Mouse (Mus musculus) neural tube, embryonic 13.5 days (tissue): ENCODE measurements around the gene Pfas. TPM values are rescaled to one million over a fixed set of nuclear protein-coding genes. Genes with fewer than 3 reads are reported as not detected.
"Not testable (repeated sequence)": the region's sequence is repeated elsewhere in the genome, so short reads cannot be mapped to it uniquely, and the experiment has no call there.

ENCODE experiments used
- ATAC-seq: fragments of 200-750 bp; cut with Nextera tagmentation; 2 replicates; pipeline ENCODE4 v1.8.0; 2017; ENCODE audit warnings: low read depth, mild to moderate bottlenecking, moderate TSS enrichment, moderate library complexity
- H3K27ac ChIP-seq: fragments of 300-500 bp; sonication (generic); replicated peaks from 2 replicates; pipeline ENCODE4 v1.5.1; 2015; ENCODE audit warnings: moderate library complexity, mild to moderate bottlenecking, inconsistent platforms
- H3K27me3 ChIP-seq: fragments of 300-500 bp; sonication (generic); 2 replicates; pipeline ENCODE4 v1.6.1; 2015; ENCODE audit warnings: mild to moderate bottlenecking, inconsistent platforms
- H3K36me3 ChIP-seq: fragments of 300-500 bp; sonication (generic); 2 replicates; pipeline ENCODE4 v1.6.1; 2015; ENCODE audit warnings: mild to moderate bottlenecking, inconsistent platforms
- H3K4me1 ChIP-seq: fragments of 300-500 bp; sonication (generic); replicated peaks from 2 replicates; pipeline ENCODE4 v1.6.1; 2015; ENCODE audit warnings: inconsistent platforms
- H3K4me2 ChIP-seq: fragments of 300-500 bp; sonication (generic); 2 replicates; pipeline ENCODE4 v1.6.1; 2015; ENCODE audit warnings: inconsistent platforms, mild to moderate bottlenecking, moderate library complexity
- H3K4me3 ChIP-seq: fragments of 300-500 bp; sonication (generic); 2 replicates; pipeline ENCODE4 v1.5.1; 2015; ENCODE audit warnings: mild to moderate bottlenecking, inconsistent platforms
- H3K9ac ChIP-seq: fragments of 300-500 bp; sonication (generic); 2 replicates; pipeline ENCODE4 v1.6.1; 2015; ENCODE audit warnings: moderate library complexity, mild to moderate bottlenecking, inconsistent platforms
- H3K9me3 ChIP-seq: fragments of 300-500 bp; sonication (generic); 2 replicates; pipeline ENCODE4 v1.6.1; 2016; ENCODE audit warnings: inconsistent platforms
- WGBS: fragments of 180-500 bp; shearing (Covaris S2); methylation state at CpG from one replicate; pipeline ENCODE4 v1.1.7; 2015; 5-methylcytosine and 5-hydroxymethylcytosine counted together
- polyA plus RNA-seq: library from polyadenylated mRNA; unstranded; fragments of >200 nt; fragmentation: Nextera tagmentation; extraction: Ambion mirVana; gene quantifications from 2 replicates; pipeline ENCODE4 v1.2.1, GENCODE M21; 2015

Pfas gene
- polyA plus RNA-seq, 1 experiment from 2014 or later: 19.1 TPM

DNA sequence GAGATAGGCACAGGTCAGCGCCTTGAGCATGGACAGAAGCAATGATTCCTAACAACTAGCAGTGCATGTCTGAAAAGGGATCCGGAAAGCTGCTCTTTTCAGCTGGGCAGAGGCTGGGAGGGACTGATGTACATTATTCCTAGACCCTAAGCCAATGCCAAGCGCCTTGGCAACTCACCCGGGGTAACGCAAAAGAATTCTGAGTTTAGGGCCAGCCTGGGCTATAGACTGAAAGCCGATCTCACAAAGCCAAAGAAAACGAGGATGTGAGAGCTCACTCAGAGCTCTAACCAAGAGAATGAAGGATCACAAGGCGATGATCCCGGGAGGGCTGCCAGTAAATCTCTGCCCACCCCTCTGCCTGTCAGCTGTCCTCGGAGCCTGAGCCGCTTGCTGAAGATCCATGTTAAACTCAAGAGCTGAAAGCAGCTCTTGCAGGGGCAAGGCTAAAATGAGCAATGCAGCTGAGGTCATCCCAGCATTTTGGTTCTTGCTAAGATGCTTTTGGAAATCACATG lies 20.8 kb downstream of the Pfas start:
- Histone ChIP-seq H3K4me1 (no peaks in the 10 kb centered on the region), H3K36me3 (peaks cover 62% of the 10 kb centered on the region), H3K4me3 (no peak overlapping the region), H3K4me2 (no peak overlapping the region), H3K9ac (no peak overlapping the region), H3K27me3 (no peaks in the 10 kb centered on the region), H3K27ac (no peak overlapping the region), H3K9me3 (no peaks in the 10 kb centered on the region)
- 80% methylated on average over 11 of the region's 11 CpGs for WGBS
- ATAC-seq: no peak

- 34% methylated on average over 4 of the region's 4 CpGs for WGBS
Observed at GRCm38 (mm10) chr11:68982639-68983369, 25.5 kb downstream of the Pfas start.

GRCm38 (mm10) chr11:68980919-68981318 lies 27.3 kb downstream of the Pfas start:
- no peaks in the 10 kb centered on the region for H3K27me3 ChIP-seq
- H3K4me1 ChIP-seq: no peaks in the 10 kb centered on the region
- no peak overlapping the region for H3K4me2 ChIP-seq
- H3K9me3 ChIP-seq: no peaks in the 10 kb centered on the region
- ATAC-seq: no peak
- H3K4me3 ChIP-seq: no peak overlapping the region
- H3K9ac ChIP-seq: 0 out of 2 replicates have a peak overlapping the region, but pooled peaks have one; percentile 13
- 79% methylated on average over 3 of the region's 3 CpGs for WGBS
- H3K27ac ChIP-seq: no peak overlapping the region
- H3K36me3 ChIP-seq: 0 out of 2 replicates have a peak, but pooled peaks cover 3% of the 10 kb centered on the region

More at GRCm38 (mm10) chr11:68982639-68983369, 25.5 kb downstream of the Pfas start:
- Histone ChIP-seq H3K9me3 (no peaks in the 10 kb centered on the region), H3K4me2 (no peak overlapping the region), H3K4me1 (no peaks in the 10 kb centered on the region), H3K27ac (no peak overlapping the region), H3K4me3 (no peak overlapping the region), H3K9ac (no peak overlapping the region), H3K27me3 (no peaks in the 10 kb centered on the region), H3K36me3 (peaks cover 15% of the 10 kb centered on the region)
- ATAC-seq: peak; percentile 61; the same call in 1 of the 2 replicates

DNA sequence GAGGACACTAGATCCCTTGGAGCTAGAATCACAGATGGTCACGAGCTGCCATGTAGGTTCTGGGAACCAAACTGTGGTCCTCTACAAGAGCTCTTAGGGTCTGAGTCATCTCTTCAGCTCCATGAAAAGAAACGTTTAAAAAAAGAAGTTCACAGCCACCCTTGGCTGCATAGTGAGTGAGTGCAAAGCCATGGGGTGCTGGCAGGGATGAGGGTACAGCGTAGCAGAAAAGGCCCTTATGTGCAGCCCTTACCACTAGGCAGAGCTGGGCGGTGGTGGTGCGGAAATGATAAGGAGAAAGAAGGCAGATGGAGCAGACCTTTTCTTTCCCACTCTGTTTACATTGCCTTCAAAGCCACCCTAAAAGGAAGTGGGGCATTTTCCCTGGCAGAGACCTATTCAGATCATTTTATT lies 28.9 kb downstream of the Pfas start:
- no peak overlapping the region for H3K9ac ChIP-seq
- no peak overlapping the region for H3K4me3 ChIP-seq
- no peak for ATAC-seq
- H3K9me3 ChIP-seq: no peaks in the 10 kb centered on the region
- no peaks in the 10 kb centered on the region for H3K4me1 ChIP-seq
- no peak overlapping the region for H3K27ac ChIP-seq
- 64% methylated on average over 5 of the region's 5 CpGs for WGBS
- no peaks in the 10 kb centered on the region for H3K27me3 ChIP-seq
- no peaks in the 10 kb centered on the region for H3K36me3 ChIP-seq
- no peak overlapping the region for H3K4me2 ChIP-seq

GRCm38 (mm10) chr11:68975601-68976000 lies 32.7 kb downstream of the Pfas start:
- Histone ChIP-seq H3K36me3 (no peaks in the 10 kb centered on the region), H3K27me3 (no peaks in the 10 kb centered on the region), H3K9ac (no peak overlapping the region), H3K4me2 (no peak overlapping the region), H3K4me3 (no peak overlapping the region), H3K4me1 (peaks cover 13% of the 10 kb centered on the region), H3K9me3 (no peaks in the 10 kb centered on the region), H3K27ac (no peak overlapping the region)
- WGBS: 92% methylated on average over 1 of the region's 1 CpGs
- no peak for ATAC-seq

DNA sequence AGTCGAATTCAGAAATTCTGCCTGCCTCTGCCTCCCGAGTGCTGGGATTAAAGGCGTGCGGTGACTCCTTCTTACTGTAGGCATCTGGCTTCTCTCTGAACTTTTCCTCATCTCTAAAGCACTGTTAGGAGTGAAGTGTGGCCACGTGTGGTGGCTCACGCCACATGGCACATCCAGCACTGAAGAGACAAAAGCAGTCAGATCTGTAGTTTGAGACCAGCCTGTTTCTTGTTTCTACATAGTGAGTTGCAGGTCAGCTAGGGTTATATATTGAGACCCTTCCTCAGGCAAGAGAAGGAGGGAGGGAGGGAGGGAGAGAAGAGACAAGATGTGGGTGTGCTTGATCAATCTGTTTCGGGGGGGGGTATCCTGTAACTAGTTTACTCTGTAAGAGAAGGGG lies 33.2 kb downstream of the Pfas start, which contains the start of gene Rangrf:
Rangrf (minus strand) TSS at position 101 of the 400 bp plus-strand sequence.
- ATAC-seq: no peak
- H3K9ac ChIP-seq: peak within 1 kb of the TSS; percentile 58; the same call in 1 of the 2 replicates
- no peaks in the 10 kb centered on the region for H3K9me3 ChIP-seq
- H3K4me3 ChIP-seq: peak within 1 kb of the TSS; percentile 45
- H3K4me2 ChIP-seq: peak within 1 kb of the TSS; percentile 61
- no peaks in the 10 kb centered on the region for H3K36me3 ChIP-seq
- 82% methylated on average over 7 of the region's 7 CpGs for WGBS
- H3K27ac ChIP-seq: no peak within 1 kb of the TSS
- peaks cover 13% of the 10 kb centered on the region for H3K4me1 ChIP-seq
- H3K27me3 ChIP-seq: no peaks in the 10 kb centered on the region

DNA sequence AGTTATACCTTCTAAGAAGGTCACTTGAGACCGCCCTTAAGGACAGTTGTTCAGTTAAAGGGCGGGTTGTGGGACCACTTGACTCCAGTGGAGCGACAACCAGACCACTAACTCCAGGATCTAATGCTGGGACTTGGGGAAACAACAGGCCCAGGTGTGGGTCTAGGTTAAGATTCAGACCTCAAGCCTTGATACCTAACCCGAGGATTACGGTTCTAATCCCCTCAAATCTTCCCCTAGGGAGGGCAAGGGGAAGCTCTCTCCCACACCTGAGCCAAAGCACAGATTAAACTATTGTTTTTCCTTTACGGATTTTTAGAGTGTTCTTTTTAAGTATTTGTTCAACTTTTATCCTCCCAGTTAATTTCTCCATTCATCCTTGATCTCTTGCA lies 34.2 kb downstream of the Pfas start:
- H3K36me3 ChIP-seq: no peaks in the 10 kb centered on the region
- peaks cover 13% of the 10 kb centered on the region for H3K4me1 ChIP-seq
- H3K27ac ChIP-seq: no peak overlapping the region
- no peaks in the 10 kb centered on the region for H3K9me3 ChIP-seq
- peak overlapping the region; percentile 61 for H3K4me2 ChIP-seq
- ATAC-seq: no peak
- peak overlapping the region; percentile 58; the same call in 1 of the 2 replicates for H3K9ac ChIP-seq
- H3K4me3 ChIP-seq: peak overlapping the region; percentile 45
- H3K27me3 ChIP-seq: no peaks in the 10 kb centered on the region
- WGBS: 33% methylated on average over 6 of the region's 6 CpGs

GRCm38 (mm10) chr11:68973250-68974058 lies 34.8 kb downstream of the Pfas start:
- H3K36me3 ChIP-seq, H3K27ac ChIP-seq, H3K27me3 ChIP-seq, H3K9me3 ChIP-seq: not testable (repeated sequence)
- H3K9ac ChIP-seq: peak overlapping the region; percentile 58
- peak; percentile 88 for ATAC-seq
- WGBS: under 1% methylated on average over 38 of the region's 38 CpGs
- H3K4me2 ChIP-seq: peak overlapping the region; percentile 61
- H3K4me3 ChIP-seq: peak overlapping the region; percentile 45
- H3K4me1 ChIP-seq: peaks cover 16% of the 10 kb centered on the region

DNA sequence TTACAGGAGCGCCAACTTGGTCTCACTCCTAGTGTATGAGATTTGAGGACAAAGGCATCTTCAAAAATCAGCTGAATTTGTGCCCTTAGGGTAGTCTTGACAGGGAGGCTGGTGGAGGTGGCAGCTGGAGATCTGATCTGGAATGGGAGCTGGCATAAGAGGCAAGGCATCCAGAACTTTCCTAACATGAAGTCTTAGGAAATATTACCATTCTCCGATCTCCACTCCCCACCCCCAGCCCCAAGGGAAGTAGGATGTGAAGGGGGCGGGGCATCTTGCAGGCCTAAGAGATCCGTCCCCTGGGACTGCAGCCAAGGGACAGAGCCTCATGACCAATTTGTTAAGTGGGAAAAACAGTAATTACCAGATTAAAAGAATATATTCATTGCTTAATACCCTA lies 38.0 kb downstream of the Pfas start:
- Histone ChIP-seq H3K9me3 (no peaks in the 10 kb centered on the region), H3K9ac (no peak overlapping the region), H3K4me2 (no peak overlapping the region), H3K4me1 (peaks cover 27% of the 10 kb centered on the region), H3K4me3 (no peak overlapping the region), H3K27ac (no peak overlapping the region), H3K27me3 (0 out of 2 replicates have a peak, but pooled peaks cover 3% of the 10 kb centered on the region), H3K36me3 (no peaks in the 10 kb centered on the region)
- no peak for ATAC-seq
- 73% methylated on average over 4 of the region's 4 CpGs for WGBS

DNA sequence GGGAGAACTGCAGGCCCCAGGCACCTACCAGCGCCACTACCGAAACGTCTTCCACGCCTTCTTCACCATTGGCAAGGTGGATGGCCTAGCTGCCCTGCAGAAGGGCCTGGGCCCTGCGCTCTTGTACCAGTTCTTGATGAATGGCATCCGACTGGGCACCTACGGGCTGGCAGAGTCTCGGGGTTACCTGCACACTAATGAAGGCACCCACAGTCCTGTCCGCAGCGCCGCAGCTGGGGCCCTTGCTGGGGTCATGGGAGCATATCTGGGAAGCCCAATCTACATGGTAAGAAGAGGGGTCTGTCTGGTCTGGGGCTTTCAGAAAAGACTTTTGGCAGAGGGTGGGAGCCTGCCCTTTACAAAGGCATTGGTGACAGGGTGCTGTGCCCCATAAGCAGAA lies 39.5 kb downstream of the Pfas start:
- Histone ChIP-seq H3K36me3 (no peaks in the 10 kb centered on the region), H3K4me1 (peaks cover 23% of the 10 kb centered on the region), H3K27ac (no peak overlapping the region), H3K4me3 (0 out of 2 replicates have a peak overlapping the region, but pooled peaks have one; percentile 60), H3K4me2 (peak overlapping the region; percentile 71), H3K9ac (peak overlapping the region; percentile 81), H3K9me3 (no peaks in the 10 kb centered on the region), H3K27me3 (0 out of 2 replicates have a peak, but pooled peaks cover 3% of the 10 kb centered on the region)
- WGBS: 87% methylated on average over 11 of the region's 11 CpGs
- ATAC-seq: no peak

GRCm38 (mm10) chr11:68967337-68968282 lies 40.6 kb downstream of the Pfas start, which contains the start of gene Slc25a35:
Slc25a35 (plus strand) TSS chr11:68968131.
- peak within 1 kb of the TSS; percentile 71 for H3K4me2 ChIP-seq
- H3K4me3 ChIP-seq: peak within 1 kb of the TSS; percentile 60
- no peaks in the 10 kb centered on the region for H3K9me3 ChIP-seq
- under 1% methylated on average over 50 of the region's 50 CpGs for WGBS
- H3K4me1 ChIP-seq: peaks cover 15% of the 10 kb centered on the region
- no peaks in the 10 kb centered on the region for H3K36me3 ChIP-seq
- H3K27me3 ChIP-seq: 0 out of 2 replicates have a peak, but pooled peaks cover 3% of the 10 kb centered on the region
- H3K9ac ChIP-seq: peak within 1 kb of the TSS; percentile 81
- peak; percentile 96 for ATAC-seq
- peak within 1 kb of the TSS; percentile 64 for H3K27ac ChIP-seq
